Mouse (Mus musculus): ENCODE results near the gene Rnf224. TPM values are rescaled to one million over a fixed set of nuclear protein-coding genes. Genes with fewer than 3 reads are reported as not detected.
A peak's percentile ranks its signal among the peaks of the same experiment; 100 is the strongest.
"Not testable (repeated sequence)": the region's sequence is repeated elsewhere in the genome, so short reads cannot be mapped to it uniquely, and the experiment has no call there.

Rnf224 gene
- polyA plus RNA-seq, 2 experiments, result 0.05 TPM; not detected in 1

- H3K36me3 ChIP-seq (ENCODE audit: control insufficient read depth, insufficient read depth, low read length), result no peaks in the 10 kb centered on the region
- DNase-seq (ENCODE audit: low spot score) (peak; percentile 98), ATAC-seq (ENCODE audit: low FRiP score, low read depth) (peak; percentile 100)
- H3K9ac ChIP-seq (ENCODE audit: low read depth, low read length, severe bottlenecking), result peak within 1 kb of the TSS; percentile 53
- H3K27ac ChIP-seq (replicated peaks; ENCODE audit: low read depth, low read length), result no peak within 1 kb of the TSS
- H3K9me3 ChIP-seq (ENCODE audit: control insufficient read depth, low read length), result no peaks in the 10 kb centered on the region
- 1% methylated on average over 28 of the region's 39 CpGs for WGBS
- H3K4me3 ChIP-seq (replicated peaks; ENCODE audit: low read length), result peak within 1 kb of the TSS; percentile 77
- no peak for TF ChIP-seq POLR2A (IDR thresholded peaks at IDR 0.05; ENCODE audit: borderline replicate concordance, extremely low read depth, insufficient read depth, insufficient read length)
- H3K4me1 ChIP-seq (ENCODE audit: control insufficient read depth, insufficient read depth, low read length), result peaks cover 11% of the 10 kb centered on the region
- peak within 1 kb of the TSS; percentile 99 for H3K4me2 ChIP-seq (replicated peaks; ENCODE audit: low read depth, low read length, severe bottlenecking)
- peaks cover 13% of the 10 kb centered on the region; the same call in 1 of the 2 replicates for H3K27me3 ChIP-seq (ENCODE audit: control insufficient read depth, insufficient read depth, low read length)
Measured at GRCm38 (mm10) chr2:25262291-25262767, 25.7 kb upstream of the Rnf224 start, which contains the start of gene Tprn. TSS of gene Tprn (plus strand) at chr2:25262618.

- 49% methylated on average over 11 of the region's 12 CpGs for WGBS
- Histone ChIP-seq H3K9ac (ENCODE audit: low read depth, low read length, severe bottlenecking) (0 out of 2 replicates have a peak overlapping the region, but pooled peaks have one; percentile 18), H3K27ac (replicated peaks; ENCODE audit: low read depth, low read length) (no peak overlapping the region)
Measured at GRCm38 (mm10) chr2:25261870-25262269, 25.3 kb upstream of the Rnf224 start.

GRCm38 (mm10) chr2:25258887-25259286 lies 22.3 kb upstream of the Rnf224 start:
- Histone ChIP-seq H3K9ac (ENCODE audit: low read depth, low read length, severe bottlenecking) (no peak overlapping the region), H3K4me2 (replicated peaks; ENCODE audit: low read depth, low read length, severe bottlenecking) (no peak overlapping the region), H3K36me3 (ENCODE audit: control insufficient read depth, insufficient read depth, low read length) (no peaks in the 10 kb centered on the region), H3K27ac (replicated peaks; ENCODE audit: low read depth, low read length) (no peak overlapping the region), H3K4me1 (ENCODE audit: control insufficient read depth, insufficient read depth, low read length) (peaks cover 19% of the 10 kb centered on the region), H3K4me3 (replicated peaks; ENCODE audit: low read length) (no peak overlapping the region), H3K27me3 (ENCODE audit: control insufficient read depth, insufficient read depth, low read length) (peaks cover 10% of the 10 kb centered on the region; the same call in 1 of the 2 replicates), H3K9me3 (ENCODE audit: control insufficient read depth, low read length) (no peaks in the 10 kb centered on the region)
- no peak for TF ChIP-seq POLR2A (IDR thresholded peaks at IDR 0.05; ENCODE audit: borderline replicate concordance, extremely low read depth, insufficient read depth, insufficient read length)
- WGBS, result 64% methylated on average over 2 of the region's 2 CpGs
- DNase-seq (ENCODE audit: low spot score) (no peak), ATAC-seq (ENCODE audit: low FRiP score, low read depth) (no peak)

More at GRCm38 (mm10) chr2:25261870-25262269, 25.3 kb upstream of the Rnf224 start:
- DNase-seq (ENCODE audit: low spot score) (no peak), ATAC-seq (ENCODE audit: low FRiP score, low read depth) (peak; percentile 7)
- Histone ChIP-seq H3K9me3 (ENCODE audit: control insufficient read depth, low read length) (no peaks in the 10 kb centered on the region), H3K4me2 (replicated peaks; ENCODE audit: low read depth, low read length, severe bottlenecking) (peak overlapping the region; percentile 99), H3K4me1 (ENCODE audit: control insufficient read depth, insufficient read depth, low read length) (peaks cover 11% of the 10 kb centered on the region), H3K27me3 (ENCODE audit: control insufficient read depth, insufficient read depth, low read length) (peaks cover 13% of the 10 kb centered on the region; the same call in 1 of the 2 replicates), H3K4me3 (replicated peaks; ENCODE audit: low read length) (peak overlapping the region; percentile 77), H3K36me3 (ENCODE audit: control insufficient read depth, insufficient read depth, low read length) (no peaks in the 10 kb centered on the region)
- no peak for TF ChIP-seq POLR2A (IDR thresholded peaks at IDR 0.05; ENCODE audit: borderline replicate concordance, extremely low read depth, insufficient read depth, insufficient read length)

GRCm38 (mm10) chr2:25257250-25257649 lies 20.7 kb upstream of the Rnf224 start:
- not testable (repeated sequence) for H3K4me3 ChIP-seq (replicated peaks; ENCODE audit: low read length); H3K4me2 ChIP-seq (replicated peaks; ENCODE audit: low read depth, low read length, severe bottlenecking); H3K36me3 ChIP-seq (ENCODE audit: control insufficient read depth, insufficient read depth, low read length); H3K9me3 ChIP-seq (ENCODE audit: control insufficient read depth, low read length); DNase-seq (ENCODE audit: low spot score); H3K9ac ChIP-seq (ENCODE audit: low read depth, low read length, severe bottlenecking); H3K27ac ChIP-seq (replicated peaks; ENCODE audit: low read depth, low read length); ATAC-seq (ENCODE audit: low FRiP score, low read depth); H3K27me3 ChIP-seq (ENCODE audit: control insufficient read depth, insufficient read depth, low read length)
- 86% methylated on average over 5 of the region's 5 CpGs for WGBS
- peaks cover 10% of the 10 kb centered on the region for H3K4me1 ChIP-seq (ENCODE audit: control insufficient read depth, insufficient read depth, low read length)

GRCm38 (mm10) chr2:25256443-25257109 lies 20.0 kb upstream of the Rnf224 start:
- ATAC-seq (ENCODE audit: low FRiP score, low read depth); H3K27ac ChIP-seq (replicated peaks; ENCODE audit: low read depth, low read length); H3K9me3 ChIP-seq (ENCODE audit: control insufficient read depth, low read length); DNase-seq (ENCODE audit: low spot score); H3K36me3 ChIP-seq (ENCODE audit: control insufficient read depth, insufficient read depth, low read length); H3K27me3 ChIP-seq (ENCODE audit: control insufficient read depth, insufficient read depth, low read length): not testable (repeated sequence)
- Histone ChIP-seq H3K4me2 (replicated peaks; ENCODE audit: low read depth, low read length, severe bottlenecking) (peak overlapping the region; percentile 95), H3K4me3 (replicated peaks; ENCODE audit: low read length) (peak overlapping the region; percentile 99; the same call in 1 of the 2 replicates), H3K4me1 (ENCODE audit: control insufficient read depth, insufficient read depth, low read length) (peaks cover 10% of the 10 kb centered on the region), H3K9ac (ENCODE audit: low read depth, low read length, severe bottlenecking) (peak overlapping the region; percentile 80; the same call in 1 of the 2 replicates)
- WGBS, result 60% methylated on average over 12 of the region's 12 CpGs
